Mouse (Mus musculus): ENCODE results near the gene Gm3629.
"Not testable (repeated sequence)": the region's sequence is repeated elsewhere in the genome, so short reads cannot be mapped to it uniquely, and the experiment has no call there.

Gm3629 gene

DNA sequence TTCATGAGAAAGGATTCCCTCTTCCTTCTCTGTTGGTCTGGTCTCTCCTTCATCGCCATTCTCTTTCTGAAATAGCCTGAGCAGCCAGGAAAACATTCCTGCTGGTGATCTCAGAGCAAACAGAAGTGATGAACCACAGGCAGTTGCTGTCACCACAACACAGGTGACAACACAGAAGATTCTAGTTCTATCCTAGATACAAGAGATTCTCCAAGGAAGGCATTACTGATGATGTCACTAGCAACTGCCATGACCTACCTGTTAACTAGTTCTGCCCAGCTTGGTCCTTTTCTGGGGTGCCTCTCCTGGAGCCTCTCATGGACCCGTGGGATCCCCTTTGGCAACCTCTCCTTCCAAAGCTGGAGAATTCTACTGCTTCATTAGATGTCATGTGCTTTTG, at the start of gene Gm3629:
Gm3629 (minus strand) TSS at position 101 of the 400 bp plus-strand sequence.
- not testable (repeated sequence) for DNase-seq (ENCODE audit: low spot score)

DNA sequence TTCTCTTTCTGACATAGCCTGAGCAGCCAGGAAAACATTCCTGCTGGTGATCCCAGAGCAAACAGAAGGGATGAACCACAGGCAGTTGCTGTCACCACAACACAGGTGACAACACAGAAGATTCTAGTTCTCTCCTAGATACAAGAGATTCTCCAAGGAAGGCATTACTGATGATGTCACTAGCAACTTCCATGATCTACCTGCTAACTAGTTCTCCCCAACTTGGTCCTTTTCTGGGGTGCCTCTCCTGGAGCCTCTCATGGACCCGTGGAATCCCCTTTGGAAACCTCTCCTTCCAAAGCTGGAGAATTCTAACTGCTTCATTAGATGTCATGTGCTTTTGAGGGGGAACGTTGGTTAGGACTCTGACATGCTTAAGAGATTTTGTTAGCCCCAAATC, 31.9 kb upstream of the Gm3629 start, which contains the start of gene Gm3460:
Gm3460 (minus strand) TSS at position 101 of the 400 bp plus-strand sequence.
- not testable (repeated sequence) for DNase-seq (ENCODE audit: low spot score)

DNA sequence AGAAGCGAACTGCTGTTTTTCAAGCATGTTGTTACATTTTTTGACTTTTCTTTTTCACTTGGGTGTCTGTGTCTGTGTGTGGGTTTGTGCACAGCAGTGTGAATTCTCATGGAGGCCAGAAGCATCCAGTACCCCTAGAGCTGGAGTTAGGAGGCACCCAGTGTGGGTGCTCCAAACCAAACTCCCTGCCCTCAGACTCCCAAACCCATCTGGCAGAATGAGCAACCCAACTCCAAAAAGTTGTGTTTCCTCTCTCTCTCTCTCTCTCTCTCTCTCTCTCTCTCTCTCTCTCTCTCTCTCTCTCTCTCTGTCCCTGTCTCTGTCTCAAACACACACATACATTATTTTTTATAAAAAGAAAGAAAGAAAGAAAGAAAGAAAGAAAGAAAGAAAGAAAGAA, 16.0 kb upstream of the Gm3629 start:
- not testable (repeated sequence) for DNase-seq (ENCODE audit: low spot score)

DNA sequence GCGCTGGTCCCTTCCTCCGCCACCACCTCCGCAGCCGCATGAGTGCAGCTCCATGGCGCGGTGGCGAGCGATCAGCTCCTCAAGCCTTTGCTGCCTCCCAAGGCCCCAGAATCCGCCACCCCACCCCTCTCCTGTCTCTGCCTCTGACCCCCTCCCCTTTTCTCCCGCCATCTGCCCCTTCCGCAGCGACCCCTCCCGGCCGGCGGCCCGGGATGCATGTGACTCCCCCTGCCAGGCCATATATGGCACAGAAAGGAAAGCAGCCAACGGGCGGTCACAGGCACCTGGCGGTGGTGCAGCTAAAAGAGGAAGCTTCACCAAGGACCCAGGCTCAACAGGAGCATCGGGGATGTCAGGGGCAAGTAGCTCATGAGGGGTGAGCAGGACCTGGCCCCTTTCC, 14.6 kb upstream of the Gm3629 start:
- not testable (repeated sequence) for DNase-seq (ENCODE audit: low spot score)

DNA sequence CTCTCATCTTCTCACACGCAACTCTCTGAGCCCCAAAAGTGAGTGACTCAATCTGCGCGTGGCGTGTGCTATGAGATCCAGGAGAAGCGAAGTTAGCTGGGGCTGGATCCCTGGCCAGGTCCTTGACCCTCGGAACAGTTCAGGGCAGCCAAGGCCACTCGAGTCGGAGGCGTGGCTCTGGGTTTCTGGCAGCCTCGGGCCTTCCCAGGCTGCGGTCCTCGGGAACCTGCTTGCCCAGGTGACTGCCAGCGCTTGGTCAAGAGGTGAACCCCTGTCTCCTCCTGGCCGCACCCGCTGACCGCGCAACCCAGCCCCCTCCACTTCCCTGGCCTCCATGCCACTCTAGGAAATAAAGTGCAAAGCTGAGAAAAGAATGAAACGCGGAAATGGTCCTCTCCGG, 14.1 kb upstream of the Gm3629 start:
- DNase-seq (ENCODE audit: low spot score): not testable (repeated sequence)

DNA sequence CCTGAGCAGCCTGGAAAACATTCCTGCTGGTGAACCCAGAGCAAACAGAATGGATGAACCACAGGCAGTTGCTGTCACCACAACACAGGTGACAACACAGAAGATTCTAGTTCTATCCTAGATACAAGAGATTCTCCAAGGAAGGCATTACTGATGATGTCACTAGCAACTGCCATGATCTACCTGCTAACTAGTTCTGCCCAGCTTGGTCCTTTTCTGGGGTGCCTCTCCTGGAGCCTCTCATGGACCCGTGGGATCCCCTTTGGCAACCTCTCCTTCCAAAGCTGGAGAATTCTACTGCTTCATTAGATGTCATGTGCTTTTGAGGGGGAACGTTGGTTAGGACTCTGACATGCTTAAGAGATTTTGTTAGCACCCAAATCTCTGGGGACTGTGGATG, 53.2 kb downstream of the Gm3629 start, which contains the start of gene Gm8356:
Gm8356 (minus strand) TSS at position 101 of the 400 bp plus-strand sequence.
- not testable (repeated sequence) for DNase-seq (ENCODE audit: low spot score)
